Mouse (Mus musculus) bone marrow macrophage, adult 2 months (primary cell): ENCODE measurements around the gene Catsper4. TPM values are rescaled to one million over a fixed set of nuclear protein-coding genes. Genes with fewer than 3 reads are reported as not detected.
A peak's percentile ranks its signal among the peaks of the same experiment; 100 is the strongest.

Source experiments
- H3K27ac ChIP-seq: 2 replicates; pipeline ENCODE4 v1.5.1; 2012; ENCODE audit warnings: low read depth, low read length; ENCODE audit not compliant: insufficient read depth
- H3K4me1 ChIP-seq: 2 replicates; pipeline ENCODE4 v1.6.1; 2012; ENCODE audit warnings: low read length; ENCODE audit not compliant: control insufficient read depth, insufficient read depth
- H3K4me3 ChIP-seq: 2 replicates; pipeline ENCODE4 v1.5.1; 2012; ENCODE audit warnings: mild to moderate bottlenecking, low read length, moderate library complexity; ENCODE audit not compliant: insufficient read depth
- CTCF ChIP-seq: IDR thresholded peaks from 2 replicates; pipeline ENCODE4 v1.5.1; 2012; ENCODE audit warnings: low read depth, mild to moderate bottlenecking, low read length, moderate library complexity
- POLR2A ChIP-seq: IDR thresholded peaks from 2 replicates; pipeline ENCODE4 v1.6.1; 2012; ENCODE audit warnings: mild to moderate bottlenecking, low read depth, low read length, borderline replicate concordance
- polyA plus RNA-seq: library from polyadenylated mRNA; stranded (reverse); fragments of >200 nt; gene quantifications from 2 replicates; pipeline ENCODE4 v1.2.4, GENCODE M21; 2012; ENCODE audit not compliant: missing spikeins, insufficient read depth, insufficient read length

Catsper4 gene
- polyA plus RNA-seq, 1 experiment: not detected

- Histone ChIP-seq H3K27ac (no peak overlapping the region), H3K4me3 (no peak overlapping the region), H3K4me1 (peaks cover 10% of the 10 kb centered on the region)
- no peak for TF ChIP-seq CTCF
- no peak for TF ChIP-seq POLR2A
Measured at GRCm38 (mm10) chr4:134183711-134184110, 43.5 kb downstream of the Catsper4 start.

DNA sequence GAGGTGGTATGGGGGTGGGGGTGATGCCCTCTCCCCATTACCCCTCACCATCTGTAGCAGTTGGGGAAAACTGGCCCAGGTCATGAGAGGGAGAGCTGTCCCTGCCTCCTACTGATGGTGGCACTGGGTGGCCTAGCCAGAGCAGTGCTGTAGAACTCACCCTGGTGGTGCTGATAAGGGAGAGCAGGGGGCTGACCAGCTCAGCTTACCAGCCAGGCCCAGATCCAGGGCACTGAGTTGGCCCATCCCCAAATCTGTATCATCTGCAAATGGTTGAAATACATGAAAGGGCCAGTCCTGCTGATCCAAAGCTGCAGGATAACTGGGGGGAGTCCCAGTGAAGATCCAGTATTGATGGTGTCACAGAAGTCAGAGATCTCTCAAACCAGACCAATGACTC lies 45.4 kb downstream of the Catsper4 start:
- Histone ChIP-seq H3K4me1 (peaks cover 10% of the 10 kb centered on the region), H3K4me3 (no peak overlapping the region), H3K27ac (no peak overlapping the region)
- TF ChIP-seq CTCF (no peak), POLR2A (no peak)

DNA sequence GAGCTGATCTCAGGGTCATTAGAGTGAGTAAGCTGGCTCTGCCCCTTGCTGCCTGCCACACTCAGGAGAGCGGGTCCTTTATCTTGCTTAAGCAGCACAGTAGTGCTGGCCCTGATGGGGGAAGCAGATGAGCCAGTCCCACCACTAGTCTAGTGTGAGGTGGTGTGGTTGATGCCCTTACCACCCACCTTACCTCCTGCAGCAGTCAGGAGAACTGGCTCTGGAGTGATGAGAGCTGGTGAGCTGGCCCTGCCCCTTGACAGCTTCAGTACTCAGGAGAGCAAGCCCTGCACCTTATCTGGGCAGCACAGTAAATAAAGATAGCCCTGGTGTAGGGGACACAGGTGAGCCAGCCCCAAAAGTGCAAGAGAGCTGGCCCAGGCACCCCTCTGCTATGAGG lies 46.1 kb downstream of the Catsper4 start:
- Histone ChIP-seq H3K4me1 (peaks cover 10% of the 10 kb centered on the region), H3K4me3 (no peak overlapping the region), H3K27ac (no peak overlapping the region)
- TF ChIP-seq POLR2A (no peak), CTCF (no peak)

GRCm38 (mm10) chr4:134172391-134172790 lies 54.8 kb downstream of the Catsper4 start:
- Histone ChIP-seq H3K4me1 (0 out of 2 replicates have a peak, but pooled peaks cover under 1% of the 10 kb centered on the region), H3K27ac (no peak overlapping the region), H3K4me3 (no peak overlapping the region)
- no peak for TF ChIP-seq POLR2A

DNA sequence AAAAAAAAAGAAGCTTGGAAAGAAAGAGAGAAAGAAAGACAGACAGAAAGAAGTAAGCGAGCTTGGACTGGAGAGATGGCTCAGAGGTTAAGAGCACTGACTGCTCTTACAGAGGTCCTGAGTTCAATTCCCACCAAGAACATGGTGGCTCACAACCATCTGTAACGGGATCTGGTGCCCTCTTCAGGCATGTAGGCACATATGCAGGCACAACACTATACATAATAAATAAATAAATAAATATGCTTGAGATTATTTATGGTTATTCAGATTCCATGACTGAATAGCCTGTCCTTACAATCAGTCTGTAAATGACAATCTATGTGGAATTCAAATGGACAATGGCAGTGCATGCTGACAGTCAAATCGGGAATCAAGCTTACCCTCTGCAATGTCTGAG lies 60.3 kb downstream of the Catsper4 start:
- Histone ChIP-seq H3K4me3 (no peak overlapping the region), H3K27ac (no peak overlapping the region), H3K4me1 (peaks cover 4% of the 10 kb centered on the region)
- TF ChIP-seq CTCF (no peak), POLR2A (no peak)

DNA sequence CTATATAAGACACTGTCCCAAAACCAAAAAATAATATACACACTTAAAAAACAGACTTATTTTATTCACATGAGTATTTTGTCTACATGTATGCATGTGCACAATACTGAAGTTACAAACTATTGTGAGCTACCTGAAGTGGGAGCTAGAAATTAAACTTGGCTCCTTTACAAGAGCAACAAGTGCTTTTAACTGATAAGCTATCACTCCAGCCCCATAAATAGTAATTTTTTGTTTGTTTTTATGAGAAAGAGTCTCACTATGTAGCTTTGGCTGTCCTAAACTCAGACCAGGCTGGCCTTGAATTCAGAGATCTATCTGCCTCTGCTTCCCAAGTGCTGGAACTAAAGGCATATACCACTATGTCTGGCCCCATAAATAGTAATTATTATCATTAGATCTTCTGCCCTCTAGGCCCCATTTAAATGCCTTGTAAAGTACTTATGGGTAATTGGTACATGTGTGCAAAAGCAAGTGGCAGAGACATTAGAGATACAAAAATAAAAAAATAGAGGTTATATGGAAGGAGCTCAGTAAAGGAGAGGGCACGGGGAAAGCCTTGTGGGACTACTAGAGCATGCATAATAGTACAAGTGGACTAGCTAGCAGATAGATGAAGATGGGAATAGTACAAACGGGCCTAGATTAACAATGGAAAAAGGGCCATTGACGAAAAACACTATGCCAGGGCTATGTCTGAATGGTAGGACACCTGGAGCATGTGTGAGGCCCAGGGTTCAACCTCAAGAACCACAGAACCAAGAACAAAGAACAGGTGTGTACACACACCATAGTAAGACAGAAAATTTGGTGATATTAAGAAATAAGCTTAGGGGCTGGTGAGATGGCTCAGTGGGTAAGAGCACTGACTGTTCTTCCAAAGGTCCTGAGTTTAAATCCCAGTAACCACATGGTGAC lies 61.4 kb downstream of the Catsper4 start:
- no peak overlapping the region for H3K4me3 ChIP-seq
- peak overlapping the region; percentile 93 for H3K27ac ChIP-seq
- peaks cover 4% of the 10 kb centered on the region for H3K4me1 ChIP-seq
- TF ChIP-seq POLR2A: no peak
- no peak for TF ChIP-seq CTCF

- Histone ChIP-seq H3K4me3 (peak overlapping the region; percentile 51), H3K27ac (peak overlapping the region; percentile 93), H3K4me1 (peaks cover 4% of the 10 kb centered on the region)
- TF ChIP-seq POLR2A (no peak), CTCF (no peak)
Measured at GRCm38 (mm10) chr4:134165024-134165423, 62.2 kb downstream of the Catsper4 start.

DNA sequence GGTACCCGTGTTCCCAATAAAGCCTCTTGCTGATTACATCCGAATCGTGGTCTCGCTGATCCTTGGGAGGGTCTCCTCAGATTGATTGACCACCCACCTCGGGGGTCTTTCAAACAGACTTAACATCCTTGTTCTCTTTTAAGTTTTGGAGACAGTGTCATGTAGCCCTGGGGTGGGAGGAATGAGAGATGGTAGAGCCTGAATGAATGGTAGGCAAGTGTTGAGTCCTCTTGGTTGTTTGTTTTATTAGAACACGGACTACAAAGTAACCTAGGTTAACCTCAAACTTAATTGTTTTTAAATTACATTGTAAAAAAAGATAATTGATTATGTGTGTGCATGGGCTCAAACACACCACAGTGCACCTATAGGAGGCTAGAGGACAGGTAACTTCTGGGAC lies 62.6 kb downstream of the Catsper4 start:
- H3K4me3 ChIP-seq: peak overlapping the region; percentile 51
- H3K27ac ChIP-seq: peak overlapping the region; percentile 93
- peaks cover 4% of the 10 kb centered on the region for H3K4me1 ChIP-seq
- TF ChIP-seq POLR2A (no peak), CTCF (no peak)

Other genes with a start within 250 kb of the Catsper4 start
- 36.6 and 38.7 TPM in 2 replicates for gene Dhdds, start 226.5 kb downstream of the Catsper4 start, polyA plus RNA-seq
- gene Lin28a, start 208.5 kb downstream of the Catsper4 start, polyA plus RNA-seq: 0.23 TPM in 1 of 2 replicates, not detected in the other
- gene Zfp683, start 173.5 kb downstream of the Catsper4 start, polyA plus RNA-seq: not detected in 2 replicates
- gene Crybg2, start 166.6 kb downstream of the Catsper4 start, polyA plus RNA-seq: 0.71 and 2.7 TPM in 2 replicates
- gene Cd52, start 132.3 kb downstream of the Catsper4 start, polyA plus RNA-seq: 1,130 and 1,142 TPM in 2 replicates
- 2.5 and 5.8 TPM in 2 replicates for gene Ubxn11, start 124.8 kb downstream of the Catsper4 start, polyA plus RNA-seq
- gene Sh3bgrl3, start 98.6 kb downstream of the Catsper4 start, polyA plus RNA-seq: 1,334 and 1,359 TPM in 2 replicates
- 12.5 and 13.9 TPM in 2 replicates for gene Cep85, start 40.3 kb downstream of the Catsper4 start, polyA plus RNA-seq
- gene Gm7534, start 24.4 kb downstream of the Catsper4 start, polyA plus RNA-seq: not detected in 2 replicates
- gene Cnksr1, start 11.0 kb upstream of the Catsper4 start, polyA plus RNA-seq: not detected in 2 replicates
- not detected in 2 replicates for gene E130218I03Rik, start 16.3 kb upstream of the Catsper4 start, polyA plus RNA-seq
- 3.9 and 5.3 TPM in 2 replicates for gene Zfp593, start 18.2 kb upstream of the Catsper4 start, polyA plus RNA-seq
- not detected in 2 replicates for gene Gm30191, start 19.6 kb upstream of the Catsper4 start, polyA plus RNA-seq
- not detected in 2 replicates for gene Grrp1, start 26.7 kb upstream of the Catsper4 start, polyA plus RNA-seq
- gene Pdik1l, start 60.5 kb upstream of the Catsper4 start, polyA plus RNA-seq: 12.2 and 15.2 TPM in 2 replicates
- gene Trim63, start 87.7 kb upstream of the Catsper4 start, polyA plus RNA-seq: not detected in 2 replicates
- gene Slc30a2, start 115.8 kb upstream of the Catsper4 start, polyA plus RNA-seq: not detected in 2 replicates
- gene Extl1, start 156.5 kb upstream of the Catsper4 start, polyA plus RNA-seq: 0.56 TPM in 1 of 2 replicates, not detected in the other
- 6.4 and 8.0 TPM in 2 replicates for gene Pafah2, start 168.9 kb upstream of the Catsper4 start, polyA plus RNA-seq
- gene Stmn1, start 240.9 kb upstream of the Catsper4 start, polyA plus RNA-seq: 314 and 367 TPM in 2 replicates